Mouse (Mus musculus) thymus, postnatal 14 days (tissue): ENCODE measurements at regions not wholly inside any gene's neighbourhood (a gene's known extent, or its start where the extent isn't known, plus 50 kb on each side); places are given as distances from the start of the nearest gene placed in this dataset.

Experiments
- DNase-seq: peaks from one replicate; pipeline ENCODE4 v3.0.0; 2021

DNA sequence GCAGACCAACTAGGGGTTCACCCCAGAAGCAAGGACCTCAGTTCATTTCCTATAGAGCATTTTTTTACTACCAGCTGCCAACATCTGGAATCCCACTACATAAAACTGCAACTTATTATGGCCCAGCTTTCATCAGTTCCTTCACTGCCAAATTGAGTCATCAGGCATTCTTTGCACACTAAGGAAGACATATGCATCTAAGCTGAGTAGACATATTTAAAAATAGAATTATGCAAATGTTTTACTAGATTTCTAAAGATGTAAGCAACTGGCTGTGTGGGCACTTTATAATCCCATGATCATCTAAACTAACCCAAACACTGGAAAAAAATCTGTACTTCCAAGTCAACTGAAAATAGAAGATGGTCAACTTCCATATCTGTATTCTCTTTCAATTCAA lies 415.9 kb upstream of the Rarb start:
- DNase-seq: no peak

DNA sequence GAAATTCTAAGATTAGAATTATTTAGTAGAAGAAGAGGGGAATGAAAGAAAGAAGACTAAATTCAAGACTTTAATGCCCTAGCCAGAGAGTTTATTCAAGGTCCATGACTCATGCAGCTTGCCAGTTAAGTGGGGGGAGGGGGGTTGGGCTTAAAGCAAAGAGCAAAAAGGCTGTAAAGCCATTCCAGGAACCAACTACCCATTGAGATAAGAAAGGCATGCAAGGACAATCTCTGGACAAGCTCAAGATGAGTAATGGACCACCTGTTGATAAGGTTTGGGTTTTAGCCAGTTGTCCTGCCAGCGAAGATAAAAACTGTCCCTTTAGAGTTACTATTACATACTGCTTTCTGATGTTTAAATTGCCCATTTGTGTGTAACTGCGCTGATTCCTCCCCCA lies 392.5 kb upstream of the Rarb start:
- DNase-seq: no peak

DNA sequence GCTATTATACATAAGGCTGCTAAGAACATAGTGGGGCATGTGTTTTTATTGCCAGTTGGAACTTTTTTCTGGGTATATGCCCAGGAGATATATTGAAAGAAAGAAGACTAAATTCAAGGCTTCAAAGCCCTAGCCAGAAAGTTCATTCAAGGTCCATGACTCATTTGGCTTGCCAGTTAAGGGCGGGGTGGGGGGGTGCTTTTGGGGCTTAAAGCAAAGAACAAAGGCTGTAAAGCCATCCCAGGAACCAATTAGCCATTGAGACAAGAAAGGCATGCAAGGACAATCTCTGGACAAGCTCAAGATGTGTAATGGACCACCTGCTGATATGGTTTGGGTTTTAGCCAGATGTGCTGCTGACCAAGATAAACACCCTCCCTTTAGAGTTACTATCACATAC lies 386.7 kb upstream of the Rarb start:
- no peak for DNase-seq

DNA sequence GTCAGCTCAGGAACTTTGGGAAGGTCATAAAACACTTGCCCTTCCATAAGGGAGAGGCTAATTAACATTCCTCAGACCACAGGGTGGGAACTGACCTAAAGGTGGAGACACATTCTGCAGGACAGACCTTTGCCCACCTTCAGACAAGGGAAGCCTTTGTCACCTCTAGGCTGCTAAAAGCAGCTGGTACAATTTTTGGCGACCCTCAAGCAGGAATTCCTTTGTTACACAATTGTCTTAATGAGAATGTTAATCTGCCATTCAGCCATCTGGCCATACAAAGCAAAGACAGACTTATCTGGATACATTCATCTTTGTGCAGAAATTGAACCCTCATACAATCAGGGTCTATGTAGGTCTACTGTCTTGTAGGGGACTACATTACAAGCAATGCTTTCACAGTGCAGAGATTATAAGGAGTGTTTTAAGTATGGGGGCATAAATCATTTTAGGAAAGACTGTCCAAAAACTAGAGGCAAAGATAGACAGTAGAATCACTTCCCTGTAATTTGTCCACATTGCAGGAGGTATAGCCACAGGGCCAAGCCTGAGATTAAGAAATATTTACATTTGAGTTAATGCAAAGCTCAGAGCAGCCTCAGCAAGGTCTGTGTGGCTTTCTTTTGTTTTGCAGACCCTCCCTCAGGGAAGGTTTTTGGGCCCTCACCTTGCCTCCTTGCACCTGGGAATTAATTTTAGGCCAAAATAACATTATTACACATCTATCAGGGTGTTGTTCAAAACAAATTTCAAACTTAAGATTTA lies 384.5 kb upstream of the Rarb start:
- DNase-seq: no peak

DNA sequence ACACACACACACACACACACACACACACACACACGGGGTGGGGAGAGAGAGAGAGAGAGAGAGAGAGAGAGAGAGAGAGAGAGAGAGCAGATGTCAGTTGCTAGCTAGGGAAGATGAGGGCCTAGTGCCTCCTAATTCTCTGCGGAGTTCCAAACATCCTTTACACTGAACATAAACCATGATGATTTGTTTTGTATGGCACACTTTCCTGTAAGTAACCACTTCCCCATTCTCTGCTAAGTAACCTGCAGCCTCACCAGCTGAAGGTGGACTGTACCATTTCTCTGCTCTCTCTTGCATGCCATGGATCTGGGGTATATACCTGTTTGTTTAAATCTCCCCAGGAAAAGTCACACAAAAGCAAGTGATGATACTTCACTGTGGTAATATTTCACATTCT lies 374.0 kb upstream of the Rarb start:
- no peak for DNase-seq

DNA sequence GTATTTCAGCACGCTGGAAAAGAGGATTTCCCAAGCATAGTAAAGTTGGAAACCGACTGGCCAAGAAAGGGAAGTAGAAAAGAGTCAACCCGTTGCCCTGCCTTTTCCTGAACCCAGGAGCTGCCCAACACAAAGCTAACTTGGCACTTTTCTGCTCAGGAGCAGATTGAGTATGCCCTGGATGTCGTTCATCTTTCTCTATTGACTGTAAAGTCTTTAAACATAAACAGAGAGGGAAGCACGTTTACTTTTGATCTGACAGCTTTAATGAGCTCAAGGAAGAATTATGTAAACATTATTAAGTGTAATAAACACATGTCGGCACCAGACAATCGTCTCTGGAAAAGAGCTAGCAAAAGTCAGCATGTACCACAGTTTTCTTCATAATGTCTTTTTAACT lies 354.3 kb upstream of the Rarb start:
- no peak for DNase-seq

DNA sequence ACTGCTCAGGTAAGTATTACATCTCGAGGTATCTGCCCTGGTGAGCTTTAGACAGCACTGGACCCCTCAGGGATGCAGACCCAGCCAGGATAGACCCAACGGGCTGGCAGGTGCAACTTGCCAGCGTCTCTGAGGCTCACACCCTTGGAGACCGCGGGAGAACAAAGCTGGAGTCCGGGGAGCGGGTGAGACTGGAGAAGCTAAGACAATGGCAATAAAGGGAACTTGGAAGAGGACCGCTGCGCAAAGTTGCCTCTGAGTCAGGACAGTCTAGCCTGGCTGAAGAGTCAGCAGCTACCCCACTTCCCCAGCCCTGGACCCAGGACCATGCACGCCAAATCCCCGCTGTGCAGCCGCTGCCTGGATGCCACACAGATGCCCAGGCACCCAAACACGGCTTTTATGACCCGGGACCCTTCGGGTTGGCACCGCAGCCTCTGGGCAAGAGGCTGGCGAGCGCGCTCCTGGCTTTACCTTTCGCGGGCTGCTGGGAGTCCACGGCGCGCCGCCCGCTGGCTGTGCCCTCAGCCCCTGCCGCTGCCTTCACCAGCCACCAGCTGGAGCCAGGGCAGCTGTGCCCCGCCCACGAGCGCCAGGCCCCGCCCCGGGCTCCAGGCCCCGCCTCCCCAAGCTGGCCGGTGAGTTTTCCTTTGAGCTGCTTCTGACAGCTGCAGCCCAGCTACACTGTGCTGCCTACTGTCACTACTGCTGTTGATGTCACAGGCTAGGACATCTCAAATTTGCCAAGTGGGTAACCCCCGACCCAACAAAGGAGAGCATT lies 353.6 kb upstream of the Rarb start:
- DNase-seq: peak; percentile 34

DNA sequence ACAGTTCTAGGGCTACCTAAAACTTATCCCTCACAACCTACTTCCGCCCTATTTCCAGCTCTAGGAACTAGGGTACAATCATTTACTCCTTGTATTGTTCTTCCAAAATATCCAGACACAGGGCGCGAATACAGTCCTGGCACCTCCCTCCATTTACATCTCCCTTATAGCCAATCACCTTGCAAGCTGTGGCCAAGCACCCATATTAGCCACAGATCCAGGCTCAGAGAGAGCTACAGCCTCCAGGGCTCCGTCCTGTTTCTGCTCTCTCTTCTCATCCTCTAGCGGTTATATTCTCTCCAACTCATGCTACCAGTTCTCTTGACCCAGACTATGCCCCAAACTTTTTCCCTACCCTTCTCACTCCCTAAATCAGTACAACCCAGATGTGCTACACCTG lies 352.9 kb upstream of the Rarb start:
- no peak for DNase-seq

DNA sequence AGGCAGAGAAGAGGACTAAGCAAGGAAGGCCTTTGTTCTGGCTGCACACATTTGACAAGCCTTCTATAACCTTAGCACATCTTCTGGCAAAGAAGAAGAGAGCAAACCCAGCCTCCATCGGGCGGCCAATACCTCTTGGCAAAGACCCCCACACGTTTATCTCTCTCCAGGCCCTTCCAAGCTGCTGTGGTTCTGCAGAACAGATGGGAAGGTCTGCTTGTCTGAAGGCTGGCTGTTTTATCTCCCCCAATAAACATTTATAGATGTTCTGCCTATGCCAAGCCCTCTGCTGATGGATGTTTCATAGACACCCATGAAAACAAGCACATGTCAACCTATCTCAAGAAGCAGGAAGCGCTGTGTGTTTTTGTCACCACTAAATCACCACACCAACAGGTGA lies 339.4 kb upstream of the Rarb start:
- no peak for DNase-seq

DNA sequence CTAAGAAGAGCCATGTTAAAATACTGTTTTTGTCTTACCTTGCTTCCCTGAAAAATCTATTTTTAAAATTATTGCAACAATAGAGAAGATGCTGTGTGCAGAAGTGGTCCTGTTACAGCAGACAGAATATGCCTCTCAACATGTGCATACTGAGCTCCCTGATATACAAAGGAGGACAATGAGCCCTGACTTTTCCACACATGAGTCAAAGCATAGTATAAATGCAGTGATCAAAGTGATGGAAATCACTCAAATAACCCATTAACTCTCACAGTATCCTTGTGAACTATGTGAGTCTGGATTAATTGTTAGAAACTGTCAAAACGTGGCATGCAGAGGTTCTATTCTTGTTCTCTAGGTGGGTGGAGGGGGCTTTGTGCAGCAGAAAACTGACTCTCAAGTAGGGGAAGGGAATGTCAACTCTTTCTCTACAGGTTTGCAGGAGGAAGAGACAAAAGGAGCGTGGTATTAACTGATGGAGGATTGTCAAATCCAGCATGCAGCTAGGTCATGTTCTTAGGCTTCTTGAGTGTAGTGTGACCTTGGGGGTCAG lies 337.5 kb upstream of the Rarb start:
- DNase-seq: no peak

DNA sequence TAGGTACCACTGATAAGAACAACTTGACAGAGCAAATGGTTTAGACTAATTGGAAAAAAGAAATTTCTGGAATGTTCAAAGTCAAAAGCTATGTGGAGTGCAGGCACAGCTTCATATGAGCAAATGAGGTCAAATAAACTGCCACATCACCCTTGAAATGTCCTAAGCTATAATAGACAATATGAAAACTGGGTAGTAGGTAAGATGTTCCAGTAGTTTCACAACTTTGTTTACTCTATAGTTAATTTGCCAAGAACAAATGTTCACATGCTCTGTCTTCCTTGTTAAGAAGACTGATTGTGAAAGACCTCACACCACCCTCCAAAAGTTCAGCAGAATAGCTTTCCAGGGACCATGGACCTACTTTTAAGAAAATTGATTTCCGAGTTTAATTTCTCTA lies 301.7 kb upstream of the Rarb start:
- no peak for DNase-seq

DNA sequence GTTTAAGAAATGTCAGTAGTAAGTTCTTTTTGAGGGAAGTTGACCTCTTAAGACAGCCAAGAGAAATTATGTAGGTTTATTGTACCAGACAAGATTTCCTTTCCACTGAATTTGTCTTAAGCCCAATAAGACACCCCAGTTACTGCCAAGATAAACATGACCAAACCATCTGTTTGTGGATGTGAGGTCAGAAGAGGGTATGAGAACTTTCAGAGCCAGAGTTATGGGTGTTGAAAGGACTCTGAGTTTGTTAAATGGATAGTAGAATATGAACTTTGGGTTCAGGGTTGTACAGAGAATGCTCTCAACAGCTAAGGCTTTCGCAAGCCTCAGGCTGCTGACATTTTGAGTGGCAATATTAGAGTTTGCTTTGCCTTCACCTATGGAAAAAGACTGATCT lies 287.7 kb upstream of the Rarb start:
- no peak for DNase-seq

DNA sequence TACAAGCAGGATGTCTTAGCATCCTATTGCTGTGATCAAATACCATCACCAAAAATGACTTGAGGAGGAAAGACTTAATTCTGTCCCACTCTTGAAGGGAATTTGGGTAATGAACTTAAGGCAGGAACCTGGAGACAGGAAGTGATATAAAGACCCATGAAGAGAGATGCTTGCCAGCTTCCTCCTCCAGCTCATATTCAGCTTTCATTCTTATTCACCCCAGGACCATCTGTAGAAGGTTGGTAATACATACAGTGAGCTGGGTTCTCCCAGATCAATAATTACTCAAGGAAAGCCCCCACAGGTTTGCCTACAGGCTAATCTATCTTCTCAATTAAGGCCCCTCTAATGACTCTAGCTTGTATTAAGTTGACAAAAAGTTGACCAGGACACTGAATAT lies 283.5 kb upstream of the Rarb start:
- DNase-seq: no peak

DNA sequence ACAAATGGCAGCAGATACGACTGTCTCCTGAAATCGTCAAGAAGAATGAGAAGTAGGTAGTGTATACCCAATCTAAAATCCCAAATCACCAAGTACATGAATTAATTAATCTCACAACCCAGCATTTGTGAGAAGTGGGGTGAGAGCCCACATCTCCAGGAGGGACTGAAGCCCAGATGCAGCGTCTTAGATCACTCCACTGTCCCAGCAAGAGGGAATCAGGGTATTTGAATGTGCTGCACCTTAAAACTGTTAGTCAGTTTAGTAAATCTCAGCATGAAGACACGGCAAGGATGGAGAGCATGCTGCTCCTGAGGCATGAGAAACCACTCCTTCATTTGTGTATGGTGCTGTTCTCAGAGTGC lies 271.6 kb upstream of the Rarb start:
- DNase-seq: no peak

DNA sequence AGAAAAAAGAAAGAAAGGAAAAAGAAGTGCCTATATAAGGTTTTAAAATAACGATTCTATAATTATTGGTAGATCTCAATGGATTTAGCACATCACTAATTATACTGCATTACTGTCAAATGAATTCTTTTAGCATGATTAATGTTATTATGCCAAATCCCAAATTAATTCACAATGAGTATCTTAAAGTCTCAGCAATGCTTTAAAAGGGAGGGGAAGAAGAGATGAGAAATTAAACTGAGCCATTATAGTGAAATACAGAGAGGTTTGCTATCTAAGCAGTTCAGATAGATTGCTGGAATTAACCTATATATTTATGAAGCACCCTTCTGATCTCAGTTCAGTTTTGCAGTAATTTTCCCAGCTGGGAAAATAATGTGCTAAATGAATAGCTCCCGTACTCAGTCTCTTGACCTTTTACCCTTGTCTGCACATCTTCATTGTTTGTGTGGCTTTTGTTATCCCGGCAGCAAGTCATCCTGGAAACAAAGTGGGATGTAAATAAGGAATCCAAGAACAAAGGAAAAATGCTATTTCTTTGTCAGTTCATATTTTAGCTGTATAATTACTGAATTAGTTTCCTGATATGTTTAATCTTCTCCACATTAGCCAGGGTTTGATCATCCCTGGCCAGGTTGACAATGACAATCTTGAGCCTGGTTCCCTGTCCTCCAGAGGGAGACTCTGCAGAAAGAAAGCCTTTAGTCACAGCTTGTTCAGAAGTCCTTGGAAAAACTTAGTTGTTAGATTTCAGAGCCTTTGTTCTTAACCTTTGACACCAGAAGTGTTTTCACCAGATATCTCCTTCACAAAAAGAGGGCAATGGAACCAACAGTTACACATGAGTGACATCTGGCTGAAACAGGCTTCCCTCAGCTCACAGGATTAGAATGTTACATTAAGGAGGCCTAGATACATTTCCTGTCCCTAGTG lies 270.9 kb upstream of the Rarb start:
- no peak for DNase-seq

DNA sequence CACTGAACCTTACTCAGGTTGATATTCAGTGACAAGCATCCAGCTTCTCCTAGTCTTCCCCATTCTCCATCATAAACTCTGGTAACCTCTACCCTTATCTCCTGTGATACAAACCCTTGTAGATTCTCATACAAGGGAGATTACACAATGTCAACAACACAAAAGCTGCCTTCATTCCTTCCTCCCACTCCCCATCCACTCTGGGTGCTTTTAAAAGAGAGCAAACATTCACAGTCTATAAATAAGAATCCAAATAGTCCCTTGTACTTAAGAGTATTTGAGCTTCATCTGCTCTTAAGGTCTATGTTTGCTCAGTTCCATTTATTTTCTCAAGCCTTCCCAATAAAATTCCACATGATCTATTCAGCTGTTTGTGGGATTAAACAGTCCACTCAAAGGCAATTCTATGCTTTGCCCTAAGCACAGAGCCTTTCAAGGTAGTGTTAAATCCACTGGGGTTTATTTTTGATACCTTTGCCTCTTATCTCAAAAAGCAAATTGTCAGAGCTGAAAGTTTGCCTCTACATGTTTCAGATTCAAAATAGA lies 270.2 kb upstream of the Rarb start:
- no peak for DNase-seq

DNA sequence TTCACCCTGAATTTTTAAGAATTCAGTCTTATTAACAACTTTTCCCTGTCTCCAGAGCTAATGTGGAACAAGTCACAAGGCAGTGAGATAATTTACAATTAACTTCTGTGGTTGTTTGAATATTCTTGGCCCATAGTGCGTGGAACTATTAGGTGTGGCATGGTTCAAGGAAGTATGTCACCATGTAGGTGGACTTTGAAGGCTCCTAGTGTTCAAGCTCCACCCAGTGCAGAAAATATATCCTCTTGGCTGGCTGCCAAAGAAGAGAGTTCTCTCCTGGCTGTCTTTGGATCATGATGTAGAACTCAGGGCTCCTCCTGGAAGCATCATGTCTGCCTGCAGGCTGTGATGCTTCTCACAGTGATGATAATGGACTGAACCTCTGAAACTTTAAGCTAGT lies 268.9 kb upstream of the Rarb start:
- no peak for DNase-seq

DNA sequence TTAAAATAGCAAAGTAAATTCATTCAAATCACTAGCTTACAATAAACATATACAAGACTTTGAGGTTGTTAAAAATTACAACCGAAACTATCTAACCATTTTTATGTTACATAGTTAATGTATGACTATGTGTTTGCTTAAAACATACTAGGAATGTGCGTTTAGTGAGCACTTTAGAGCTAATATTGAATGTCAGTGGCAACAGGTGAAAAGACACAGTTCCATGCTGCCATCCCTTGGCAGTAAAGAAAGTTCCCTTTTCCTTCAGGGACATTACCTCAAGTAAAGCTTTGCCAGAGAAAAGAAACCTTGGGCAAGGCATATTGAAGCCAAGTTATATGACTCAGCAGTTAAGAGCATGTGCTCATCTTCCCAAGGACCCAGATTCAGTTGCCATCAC lies 265.0 kb upstream of the Rarb start:
- DNase-seq: no peak

DNA sequence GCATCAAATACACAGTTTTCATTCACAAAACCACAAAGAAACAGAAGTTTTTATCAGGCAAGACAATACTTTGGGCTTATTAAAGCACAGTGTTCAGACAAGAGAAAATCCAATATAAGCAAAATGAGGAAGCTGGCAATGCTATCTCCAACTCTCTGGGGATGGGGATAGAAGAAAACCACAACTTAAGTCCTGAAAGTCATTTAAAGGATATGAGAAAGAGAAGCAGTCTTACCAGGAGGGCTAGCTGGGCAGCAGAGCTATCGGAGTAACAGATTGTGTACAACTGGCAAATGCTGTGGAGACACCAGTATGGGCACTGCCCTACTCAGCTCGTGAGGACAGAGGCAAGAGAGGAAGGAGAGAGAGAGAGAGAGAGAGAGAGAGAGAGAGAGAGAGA lies 262.9 kb upstream of the Rarb start:
- no peak for DNase-seq

DNA sequence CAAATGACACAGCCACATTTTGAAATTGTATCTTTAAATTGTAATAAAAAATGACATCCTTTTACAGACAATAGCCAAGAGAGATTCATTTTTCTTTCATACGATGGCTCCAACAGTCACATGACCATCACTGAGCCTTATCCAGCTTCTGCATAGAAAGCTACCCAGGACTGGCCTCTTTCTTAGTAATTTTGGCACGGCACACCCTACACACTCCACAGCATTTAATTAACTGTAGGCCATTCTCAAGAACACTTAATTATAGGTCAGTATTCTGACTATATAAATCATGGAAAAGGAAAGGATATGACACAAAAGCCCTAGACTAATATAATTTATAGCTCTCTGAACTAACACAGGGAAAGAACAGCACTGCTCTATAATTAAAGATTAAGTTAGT lies 260.6 kb upstream of the Rarb start:
- DNase-seq: no peak

DNA sequence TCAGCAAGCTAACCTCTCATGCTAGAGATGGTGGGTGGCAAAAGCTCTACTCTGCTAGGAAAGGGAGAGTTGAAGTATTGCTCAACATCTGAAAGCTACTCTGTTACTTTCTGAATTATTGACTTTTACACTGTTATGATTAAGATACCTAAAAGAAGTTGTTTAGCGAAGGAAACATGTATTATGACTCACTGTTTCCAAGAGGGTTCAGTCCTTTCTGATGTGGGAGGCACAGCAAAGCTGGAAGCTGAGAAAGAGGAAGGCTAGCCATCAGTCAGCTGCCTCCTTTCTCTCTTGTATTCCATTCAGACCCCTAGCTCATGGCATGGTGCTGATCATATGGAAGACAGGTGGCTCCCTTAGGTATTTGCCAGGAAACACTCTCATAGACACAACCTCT lies 242.4 kb upstream of the Rarb start:
- no peak for DNase-seq

DNA sequence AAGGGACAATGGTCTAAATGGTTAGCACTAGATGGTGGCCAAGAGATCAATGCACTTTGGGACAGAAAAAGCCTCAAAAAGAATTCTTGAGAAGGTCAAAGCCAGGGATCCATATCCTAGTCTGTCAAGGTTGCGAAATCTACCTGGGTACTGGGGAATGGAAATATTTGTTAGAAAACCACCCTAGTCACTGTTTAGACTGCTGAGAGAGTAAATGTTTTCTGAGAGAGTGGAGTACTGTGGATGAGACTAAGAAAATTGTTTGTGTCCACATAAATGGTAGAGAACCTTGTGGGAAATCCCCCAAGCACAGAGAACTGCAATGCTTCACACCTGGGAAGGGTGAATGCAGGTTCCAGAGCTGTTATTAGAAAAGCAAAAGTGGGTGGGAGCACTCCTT lies 239.5 kb upstream of the Rarb start:
- DNase-seq: no peak

DNA sequence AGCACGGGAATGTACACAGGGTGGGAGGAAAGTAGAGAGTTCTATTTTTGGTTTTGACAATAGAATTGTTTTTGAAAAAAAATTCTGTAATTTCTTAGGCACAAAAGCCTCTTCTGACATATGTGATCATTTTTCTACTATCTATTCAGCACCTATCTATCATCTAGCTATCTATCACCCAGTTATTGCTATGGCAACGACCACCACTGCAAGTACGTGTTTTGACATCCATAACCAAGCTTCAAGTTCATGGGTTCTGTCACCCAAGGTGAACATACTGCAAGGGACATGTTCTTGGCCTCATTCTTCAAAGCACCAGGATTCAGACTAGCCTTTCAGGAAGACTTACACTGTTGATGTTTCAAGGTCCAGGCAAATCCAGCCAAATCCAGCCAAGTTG lies 238.4 kb upstream of the Rarb start:
- DNase-seq: no peak
